Mouse (Mus musculus) liver, postnatal 0 days (tissue): ENCODE measurements around the gene Zcchc24. TPM values are rescaled to one million over a fixed set of nuclear protein-coding genes. Genes with fewer than 3 reads are reported as not detected.

Experiments used
- ATAC-seq: fragments of 200-750 bp; cut with Nextera tagmentation; 2 replicates; pipeline ENCODE4 v1.8.0; 2017; ENCODE audit warnings: mild to moderate bottlenecking, moderate library complexity
- DNase-seq: peaks from one replicate; pipeline ENCODE4 v3.0.0-alpha.2; 2016
- H3K27ac ChIP-seq: fragments of 300-500 bp; sonication (generic); 2 replicates; pipeline ENCODE4 v1.5.1; 2014; ENCODE audit warnings: antibody characterized with exemption, moderate library complexity, mild to moderate bottlenecking, low read depth
- H3K27me3 ChIP-seq: fragments of 300-500 bp; sonication (generic); 2 replicates; pipeline ENCODE4 v1.6.1; 2014; ENCODE audit warnings: low read length, control low read depth, mixed read lengths; ENCODE audit not compliant: insufficient read depth
- H3K36me3 ChIP-seq: fragments of 300-500 bp; sonication (generic); replicated peaks from 2 replicates; pipeline ENCODE4 v1.6.1; 2014; ENCODE audit warnings: mild to moderate bottlenecking, control low read depth, low read length, moderate library complexity, mixed read lengths; ENCODE audit not compliant: insufficient read depth
- H3K4me1 ChIP-seq: fragments of 300-500 bp; sonication (generic); 2 replicates; pipeline ENCODE4 v1.6.1; 2014; ENCODE audit warnings: antibody characterized with exemption, mild to moderate bottlenecking, control low read depth; ENCODE audit not compliant: insufficient read depth
- H3K4me2 ChIP-seq: fragments of 300-500 bp; sonication (generic); 2 replicates; pipeline ENCODE4 v1.6.1; 2014; ENCODE audit warnings: low read depth, mild to moderate bottlenecking, low read length, moderate library complexity, mixed read lengths
- H3K4me3 ChIP-seq: fragments of 300-500 bp; sonication (generic); 2 replicates; pipeline ENCODE4 v1.5.1; 2014; ENCODE audit warnings: low read depth, low read length
- H3K9ac ChIP-seq: fragments of 300-500 bp; sonication (generic); replicated peaks from 2 replicates; pipeline ENCODE4 v1.6.1; 2014; ENCODE audit warnings: mild to moderate bottlenecking, moderate library complexity
- H3K9me3 ChIP-seq: fragments of 300-500 bp; sonication (generic); 2 replicates; pipeline ENCODE4 v1.6.1; 2016; ENCODE audit warnings: mild to moderate bottlenecking, control low read depth, low read length, mixed read lengths
- CTCF ChIP-seq: sonication (generic); IDR thresholded peaks from 2 replicates; pipeline ENCODE4 v1.5.1; 2016; ENCODE audit warnings: antibody characterized with exemption, low read depth
- EP300 ChIP-seq: IDR thresholded peaks from 2 replicates; pipeline ENCODE4 v1.6.1; 2016; ENCODE audit warnings: antibody characterized with exemption, low read depth, mild to moderate bottlenecking
- WGBS: fragments of 180-500 bp; shearing (Covaris S2); extraction: QIAGEN DNeasy Blood & Tissue Kit; methylation state at CpG from one replicate; pipeline ENCODE4 v1.1.7; 2014; ENCODE audit not compliant: insufficient replicate concordance; 5-methylcytosine and 5-hydroxymethylcytosine counted together
- polyA plus RNA-seq: library from polyadenylated mRNA; unstranded; fragments of >200 nt; fragmentation: Nextera tagmentation; extraction: Ambion mirVana; gene quantifications from 2 replicates; pipeline ENCODE4 v1.2.1, GENCODE M21; 2015

Gene Zcchc24
- polyA plus RNA-seq, 1 experiment from 2014 or later, result 13.8 TPM

DNA sequence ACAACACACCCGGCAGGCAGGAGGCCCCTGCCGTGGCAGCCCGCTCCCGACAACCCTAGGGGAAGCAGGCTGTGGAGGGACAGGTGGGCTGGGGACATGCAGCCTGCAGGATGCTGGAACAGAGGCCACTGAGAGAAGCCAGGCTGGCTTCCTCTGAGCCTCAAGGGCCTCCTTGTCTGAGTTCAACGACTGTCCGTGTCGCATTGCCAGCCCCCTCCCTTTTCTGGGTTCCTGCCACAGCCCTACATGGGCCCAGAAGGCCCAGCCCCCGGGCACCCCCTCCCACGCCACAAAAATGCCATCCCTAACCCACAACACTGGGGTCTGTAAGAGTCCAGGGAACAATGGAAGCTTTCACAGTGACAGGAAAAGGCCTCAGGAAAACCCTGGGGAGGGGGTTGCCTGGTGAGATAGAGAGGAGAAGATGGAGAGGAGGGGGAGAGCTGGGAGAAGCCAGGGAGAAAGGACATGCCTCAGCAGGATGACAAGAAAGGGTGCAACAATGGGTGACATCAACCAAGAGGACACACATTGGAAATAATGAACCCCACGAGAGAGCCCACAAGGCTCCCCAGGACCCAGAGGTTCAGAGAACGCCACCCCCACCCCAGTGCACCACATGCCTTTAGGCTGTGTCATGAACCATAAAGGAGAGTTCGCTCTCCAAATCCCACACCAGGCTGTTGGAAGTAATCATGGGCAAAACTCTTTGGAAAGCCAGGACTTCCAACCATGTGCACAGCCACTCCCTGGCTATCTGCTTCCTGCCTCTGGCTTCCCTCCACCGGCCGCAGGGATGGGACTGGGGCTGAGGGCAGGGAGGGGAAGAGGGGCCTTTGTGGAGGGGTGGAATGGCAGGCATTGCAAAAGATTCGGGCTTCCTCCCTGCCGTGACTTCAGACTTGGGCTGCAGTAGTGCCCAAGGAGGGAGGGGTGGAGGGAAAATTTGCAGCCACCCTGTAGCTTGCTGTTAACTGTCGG, 33.8 kb downstream of the Zcchc24 start:
- DNase-seq, result no peak
- H3K9ac ChIP-seq, result no peak overlapping the region
- 46% methylated on average over 17 of the region's 17 CpGs for WGBS
- H3K4me3 ChIP-seq, result no peak overlapping the region
- no peaks in the 10 kb centered on the region; the same call in 1 of the 2 replicates for H3K36me3 ChIP-seq
- peak; percentile 18; the same call in 1 of the 2 replicates for ATAC-seq
- no peak overlapping the region for H3K4me2 ChIP-seq
- TF ChIP-seq EP300, result no peak
- no peak for TF ChIP-seq CTCF
- peaks cover 32% of the 10 kb centered on the region for H3K4me1 ChIP-seq
- no peaks in the 10 kb centered on the region for H3K9me3 ChIP-seq
- H3K27me3 ChIP-seq, result no peaks in the 10 kb centered on the region
- no peak overlapping the region for H3K27ac ChIP-seq

- Histone ChIP-seq H3K4me1 (peaks cover 14% of the 10 kb centered on the region), H3K9ac (no peak overlapping the region), H3K9me3 (no peaks in the 10 kb centered on the region), H3K27me3 (no peaks in the 10 kb centered on the region), H3K27ac (peak overlapping the region; percentile 34; the same call in 1 of the 2 replicates), H3K4me2 (no peak overlapping the region), H3K4me3 (no peak overlapping the region), H3K36me3 (peaks cover 6% of the 10 kb centered on the region; the same call in 1 of the 2 replicates)
- TF ChIP-seq EP300, result no peak
- no peak for TF ChIP-seq CTCF
- WGBS, result 59% methylated on average over 5 of the region's 5 CpGs
- no peak for ATAC-seq
- no peak for DNase-seq
Observed at GRCm38 (mm10) chr14:25727149-25727510, 41.7 kb downstream of the Zcchc24 start.

- 40% methylated on average over 20 of the region's 20 CpGs for WGBS
- Histone ChIP-seq H3K9me3 (no peaks in the 10 kb centered on the region), H3K4me2 (no peak overlapping the region), H3K4me1 (peaks cover 14% of the 10 kb centered on the region), H3K4me3 (no peak overlapping the region), H3K27ac (peak overlapping the region; percentile 69), H3K36me3 (peaks cover 6% of the 10 kb centered on the region; the same call in 1 of the 2 replicates), H3K27me3 (no peaks in the 10 kb centered on the region), H3K9ac (no peak overlapping the region)
- no peak for ATAC-seq
- peak; percentile 66 for DNase-seq
- TF ChIP-seq EP300, result no peak
- TF ChIP-seq CTCF, result peak; percentile 94
Observed at GRCm38 (mm10) chr14:25726226-25727148, 42.4 kb downstream of the Zcchc24 start.

DNA sequence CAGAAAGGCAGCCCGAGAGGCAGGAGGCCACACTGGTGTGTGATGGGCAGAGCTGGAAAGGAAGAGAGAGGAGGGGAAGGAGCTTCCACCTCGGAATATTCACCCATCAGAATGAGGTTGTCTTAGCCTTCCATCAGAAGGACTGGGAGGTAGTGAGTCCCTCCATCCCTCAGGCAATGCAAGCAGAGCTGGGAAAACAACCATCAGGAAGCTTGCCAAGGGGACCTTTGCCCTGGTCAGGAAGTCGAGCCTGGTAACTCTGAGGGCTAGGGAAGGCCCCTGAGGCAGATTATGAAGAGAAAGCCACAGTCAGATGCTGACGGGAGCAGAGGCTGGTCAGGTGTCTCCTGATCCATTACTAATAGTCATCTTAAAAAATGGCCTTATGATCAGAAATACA, 43.1 kb downstream of the Zcchc24 start:
- Histone ChIP-seq H3K4me3 (no peak overlapping the region), H3K9ac (no peak overlapping the region), H3K9me3 (no peaks in the 10 kb centered on the region), H3K4me2 (no peak overlapping the region), H3K27me3 (no peaks in the 10 kb centered on the region), H3K27ac (peak overlapping the region; percentile 69), H3K4me1 (peaks cover 14% of the 10 kb centered on the region), H3K36me3 (peaks cover 6% of the 10 kb centered on the region; the same call in 1 of the 2 replicates)
- peak; percentile 77 for ATAC-seq
- DNase-seq, result peak; percentile 57
- 33% methylated on average over 4 of the region's 4 CpGs for WGBS
- TF ChIP-seq EP300 (no peak), CTCF (no peak)

GRCm38 (mm10) chr14:25725032-25725497, 43.8 kb downstream of the Zcchc24 start:
- Histone ChIP-seq H3K36me3 (peaks cover 6% of the 10 kb centered on the region; the same call in 1 of the 2 replicates), H3K4me3 (no peak overlapping the region), H3K27ac (0 out of 2 replicates have a peak overlapping the region, but pooled peaks have one; percentile 22), H3K4me1 (peaks cover 14% of the 10 kb centered on the region), H3K9me3 (no peaks in the 10 kb centered on the region), H3K4me2 (no peak overlapping the region), H3K9ac (no peak overlapping the region), H3K27me3 (no peaks in the 10 kb centered on the region)
- 78% methylated on average over 11 of the region's 11 CpGs for whole genome bisulfite sequencing
- peak; percentile 44 for ATAC-seq
- no peak for TF ChIP-seq CTCF
- no peak for TF ChIP-seq EP300
- no peak for DNase-seq
